Mouse (Mus musculus) ES-Bruce4 (cell line): ENCODE data around the gene Gcgr.

Experiments
- CTCF ChIP-seq: IDR thresholded peaks from one replicate; pipeline ENCODE4 v1.8.1; 2011; ENCODE audit warnings: low read depth, low read length
- POLR2A ChIP-seq: IDR thresholded peaks from one replicate; pipeline ENCODE4 v1.8.1; 2011; ENCODE audit warnings: low read length; ENCODE audit not compliant: insufficient read depth

- no peak for TF ChIP-seq CTCF
- TF ChIP-seq POLR2A: no peak
Observed at GRCm38 (mm10) chr11:120574278-120574600, 43.7 kb downstream of the Gcgr start.
